Mouse (Mus musculus) brain, embryonic 18.5 days (tissue): ENCODE measurements around the gene Catsper3.

ENCODE experiments used
- DNase-seq: peaks from one replicate; pipeline ENCODE4 v3.0.0-alpha.2; 2012; ENCODE audit warnings: low read depth, low spot score

Catsper3 gene

DNA sequence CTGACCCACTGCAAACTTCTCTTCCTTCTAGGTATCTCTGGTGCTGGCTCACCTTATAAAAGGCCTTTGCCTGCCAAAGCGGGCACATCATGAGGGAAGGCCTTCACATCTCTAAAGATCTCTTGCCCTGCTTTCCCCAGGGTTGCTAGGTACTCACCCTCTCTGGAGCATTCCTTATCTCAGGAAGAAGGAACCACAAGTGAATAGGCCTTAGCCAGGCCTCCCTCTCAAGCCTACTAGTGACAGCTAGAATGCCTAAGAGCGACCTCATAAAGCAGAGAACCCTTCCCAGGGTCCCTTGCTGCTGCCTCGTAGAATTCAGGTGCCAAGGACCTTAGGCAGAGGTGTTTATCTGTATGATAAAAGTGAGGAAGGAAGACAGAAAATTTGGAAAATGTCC lies at the start of gene Catsper3:
Catsper3 (plus strand) TSS at position 301 of the 400 bp plus-strand sequence.
- no peak for DNase-seq

- no peak for DNase-seq
These were observed 46.5 kb upstream of the Catsper3 start for GRCm38 (mm10) chr13:55737885-55738284.

DNA sequence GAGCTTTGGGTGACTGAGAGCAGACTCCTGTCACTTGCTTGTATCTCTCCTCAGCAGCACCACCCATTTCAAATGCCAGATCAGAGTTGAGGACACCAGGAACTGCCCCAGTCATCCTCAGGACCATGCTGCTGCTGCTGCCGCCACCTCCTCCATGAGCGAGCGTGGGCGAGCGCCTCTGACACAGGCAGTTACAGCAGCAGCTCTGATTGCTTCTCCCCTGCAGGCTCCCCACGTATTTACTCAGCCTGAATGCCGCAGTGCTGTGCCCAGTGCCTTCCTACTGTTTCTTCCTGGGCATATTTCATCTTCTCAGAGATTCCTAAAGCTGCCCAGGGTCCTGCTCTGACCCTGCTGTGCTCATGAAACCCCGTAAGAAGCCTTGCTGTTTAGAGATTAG lies 42.1 kb upstream of the Catsper3 start:
- no peak for DNase-seq

GRCm38 (mm10) chr13:55754380-55754779 lies 30.0 kb upstream of the Catsper3 start:
- no peak for DNase-seq

DNA sequence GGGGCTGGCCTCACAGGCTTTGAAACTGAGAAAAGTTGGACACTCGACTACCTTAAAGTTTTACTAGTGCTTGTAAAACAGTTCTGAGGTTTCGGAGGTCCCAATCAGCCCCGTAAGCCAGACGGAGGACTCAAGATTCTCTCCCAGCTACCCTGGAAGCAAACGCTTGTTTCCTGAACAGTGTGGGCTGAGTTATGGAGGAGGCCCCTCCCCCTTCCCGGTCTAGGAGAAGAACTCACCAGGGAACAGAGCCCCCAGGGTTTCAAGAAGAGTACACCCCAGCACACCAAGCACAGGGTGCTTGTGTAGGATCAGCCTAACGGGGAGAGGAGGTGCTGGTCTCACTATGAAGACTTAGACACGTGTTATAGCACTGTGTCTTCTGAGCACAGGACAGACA lies 27.6 kb upstream of the Catsper3 start:
- no peak for DNase-seq

GRCm38 (mm10) chr13:55757645-55758044 lies 26.7 kb upstream of the Catsper3 start:
- no peak for DNase-seq

DNA sequence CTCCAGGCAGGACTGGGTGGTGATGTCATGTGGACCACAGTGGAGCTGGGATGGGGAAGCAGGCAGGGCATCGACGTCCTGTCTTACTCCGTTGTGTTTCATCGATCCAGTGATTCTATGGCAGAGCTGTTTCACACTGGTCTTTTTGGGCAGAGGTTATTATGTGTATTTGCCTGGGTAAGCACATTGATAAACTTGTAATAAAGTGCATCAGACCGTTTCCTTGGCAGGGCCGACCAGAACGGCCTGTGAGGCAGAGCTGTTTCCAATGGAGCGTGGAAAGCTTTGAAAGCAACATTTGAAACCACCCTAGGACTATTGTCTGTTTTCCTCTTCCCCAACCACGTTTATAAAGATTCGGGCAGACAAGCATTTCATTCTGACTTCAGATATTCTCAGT lies 23.8 kb upstream of the Catsper3 start:
- DNase-seq: no peak

- DNase-seq: no peak
These were observed 22.9 kb upstream of the Catsper3 start for GRCm38 (mm10) chr13:55761486-55761885.

DNA sequence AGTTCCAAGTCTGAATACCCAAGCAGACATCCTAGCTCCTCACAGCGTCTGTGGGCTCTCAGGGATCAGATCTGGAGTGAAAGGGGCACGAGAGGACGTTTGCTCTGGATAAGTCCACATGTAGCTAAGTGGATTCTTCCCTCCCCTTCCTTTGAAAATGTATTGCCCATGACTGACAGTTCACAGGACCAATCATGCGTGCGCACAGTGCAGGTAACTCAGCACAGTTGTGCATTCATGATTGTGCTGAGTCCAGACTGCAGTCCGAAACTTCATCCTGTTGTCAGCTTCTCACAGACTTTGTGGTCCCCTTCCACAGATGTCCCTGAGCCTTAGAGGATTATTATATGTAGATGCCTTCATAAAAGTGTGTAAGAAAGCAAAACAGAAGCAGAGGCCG lies 10.0 kb upstream of the Catsper3 start:
- no peak for DNase-seq

- no peak for DNase-seq
These were observed 9.3 kb upstream of the Catsper3 start for GRCm38 (mm10) chr13:55775056-55775455.

DNA sequence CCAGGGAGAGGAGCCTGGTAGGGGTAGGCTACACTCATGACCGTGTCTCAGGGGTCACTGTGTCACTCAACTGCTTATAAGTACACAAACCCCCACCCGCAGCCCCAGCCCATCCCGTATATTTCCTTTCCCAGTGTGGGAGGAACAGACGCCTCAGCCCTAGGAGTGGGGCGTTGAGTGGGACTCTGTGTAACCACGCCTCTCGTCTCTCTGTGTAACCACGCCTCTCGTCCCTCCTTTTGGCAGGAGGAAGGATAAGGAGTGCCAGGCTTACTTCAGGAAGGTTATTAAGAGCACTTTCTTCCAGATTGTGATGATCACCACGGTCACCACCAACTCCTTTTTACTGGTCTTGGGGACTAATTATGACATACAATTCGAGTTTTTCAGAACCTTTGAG lies 1.8 kb downstream of the Catsper3 start:
- DNase-seq: no peak

- no peak for DNase-seq
These were observed 16.9 kb downstream of the Catsper3 start for GRCm38 (mm10) chr13:55801246-55801645.

- DNase-seq: no peak
These were observed 19.6 kb downstream of the Catsper3 start for GRCm38 (mm10) chr13:55803973-55804372.

- no peak for DNase-seq
These were observed 24.8 kb downstream of the Catsper3 start for GRCm38 (mm10) chr13:55809041-55809623.

DNA sequence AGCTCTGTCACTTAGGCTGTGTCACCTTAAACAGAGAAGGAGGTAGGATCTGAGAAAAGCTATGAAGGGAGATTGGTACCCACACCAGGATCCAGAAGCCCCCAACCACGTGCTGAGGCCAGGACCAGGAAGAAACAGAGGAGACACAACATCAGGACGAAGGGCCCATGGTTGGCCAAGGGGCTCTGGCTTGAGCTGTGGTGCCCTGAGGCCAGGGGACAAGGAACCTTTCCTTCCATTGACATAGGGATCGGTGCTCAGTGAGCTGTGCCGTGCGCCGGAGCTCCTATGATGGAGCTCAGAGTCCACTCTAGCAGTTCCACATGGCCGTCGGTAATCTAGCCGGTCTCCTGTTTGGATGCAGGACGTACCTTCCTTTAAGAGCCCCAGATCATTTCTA lies 25.3 kb downstream of the Catsper3 start:
- DNase-seq: no peak

- no peak for DNase-seq
These were observed 26.6 kb downstream of the Catsper3 start for GRCm38 (mm10) chr13:55810947-55811346.

DNA sequence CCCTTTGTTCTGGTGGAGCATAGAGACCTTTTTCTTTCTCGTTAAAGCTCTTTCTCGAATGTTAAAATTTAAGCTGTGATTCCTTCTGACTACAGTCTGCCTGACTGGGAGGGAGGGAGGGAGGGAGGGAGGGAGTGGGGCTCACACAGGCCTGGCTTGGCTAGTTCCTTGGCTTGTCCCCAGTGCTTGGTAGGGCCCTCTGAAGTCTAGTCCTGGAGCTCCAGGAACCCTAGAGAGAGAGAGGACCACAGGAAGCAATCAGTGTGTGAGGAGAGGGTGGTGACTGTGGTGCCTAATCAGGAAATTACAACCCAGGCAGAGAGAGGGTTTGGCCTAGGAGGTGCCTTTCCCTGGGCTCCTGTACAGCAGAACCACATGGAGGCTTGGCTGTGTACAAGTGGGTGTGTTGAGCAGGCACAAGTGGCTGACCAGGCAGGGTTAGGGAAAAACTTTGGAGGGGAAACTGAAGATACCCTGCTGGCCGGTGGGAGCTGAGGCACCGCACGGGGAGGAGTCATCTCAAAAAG lies 29.2 kb downstream of the Catsper3 start:
- DNase-seq: no peak

- DNase-seq: no peak
These were observed 30.5 kb downstream of the Catsper3 start for GRCm38 (mm10) chr13:55814834-55815233.

DNA sequence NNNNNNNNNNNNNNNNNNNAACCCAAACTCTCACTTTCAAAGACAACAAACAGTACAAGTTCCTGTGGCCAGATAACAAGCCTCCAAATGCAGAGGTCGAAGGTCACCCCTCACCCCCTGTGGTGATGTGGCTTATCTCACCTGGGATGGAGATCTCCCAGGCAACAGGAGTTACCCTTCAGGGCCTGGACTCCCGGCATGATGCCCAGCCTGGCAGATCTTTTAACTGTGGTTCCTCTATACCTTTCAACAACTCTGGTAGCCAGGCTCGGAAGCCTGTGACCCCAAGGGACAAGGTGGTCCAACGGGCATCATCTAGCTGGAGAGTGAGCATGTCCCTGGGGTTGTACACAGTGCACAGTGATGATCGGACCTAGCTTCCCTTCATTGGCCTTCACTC lies 38.1 kb downstream of the Catsper3 start:
- DNase-seq: no peak

DNA sequence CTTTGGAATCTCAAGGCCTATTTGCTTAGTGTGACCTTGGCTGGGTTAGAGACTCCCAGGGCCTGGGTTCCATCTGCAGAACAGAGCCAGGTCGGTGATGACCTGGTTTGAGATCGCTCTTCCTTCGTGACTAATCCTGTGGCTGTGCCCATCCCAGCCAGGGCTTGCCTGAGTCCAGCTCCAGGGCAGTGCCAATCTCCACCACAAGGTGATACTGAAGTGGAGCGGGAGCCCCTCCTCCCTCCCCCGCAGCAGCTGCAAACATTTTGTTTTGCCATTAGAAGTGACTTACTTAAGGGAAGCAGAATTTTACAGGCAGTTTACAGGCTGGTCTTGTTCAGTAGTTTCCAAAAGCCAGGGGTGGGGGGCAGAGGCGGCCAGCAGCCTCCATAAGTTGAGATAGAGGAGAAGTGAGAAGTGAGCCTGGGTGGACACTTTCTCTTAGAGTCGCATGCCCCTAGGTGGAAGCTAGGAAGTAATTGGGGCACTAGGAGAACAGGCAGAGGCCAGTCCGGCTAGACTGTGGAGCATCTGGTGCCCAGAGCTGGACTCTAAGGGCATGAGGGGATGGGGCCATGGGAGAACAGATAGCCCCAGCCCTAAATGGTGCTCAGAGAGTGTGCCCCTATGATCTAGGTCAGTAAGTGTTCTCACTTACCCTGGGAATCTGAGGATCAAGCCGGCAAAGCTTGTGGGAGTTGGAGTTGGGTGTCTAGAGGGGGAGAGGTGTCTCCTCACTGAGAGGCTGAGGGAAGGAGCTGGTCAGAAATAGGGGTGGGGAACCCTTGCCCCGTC lies 40.0 kb downstream of the Catsper3 start:
- no peak for DNase-seq

- no peak for DNase-seq
These were observed 40.9 kb downstream of the Catsper3 start for GRCm38 (mm10) chr13:55825245-55825681.

GRCm38 (mm10) chr13:55826008-55826671 lies 41.8 kb downstream of the Catsper3 start:
- DNase-seq: no peak
